Mouse (Mus musculus) heart, embryonic 14.5 days (tissue): Measurements from ENCODE around the gene Prickle2. TPM values are rescaled to one million over a fixed set of nuclear protein-coding genes. Genes with fewer than 3 reads are reported as not detected.

Experiments
- ATAC-seq: fragments of 200-750 bp; cut with Nextera tagmentation; 2 replicates; pipeline ENCODE4 v1.8.0; 2017; ENCODE audit warnings: low read depth, moderate TSS enrichment; ENCODE audit not compliant: insufficient number of reproducible peaks, insufficient read depth, low FRiP score
- H3K27ac ChIP-seq, 2 experiments: fragments of 200-500 bp in 1 of 2; fragments of 300-500 bp in 1 of 2; sonication (generic) in 1 of 2; replicated peaks in 1 of 2; 2 replicates each; pipeline ENCODE4 v1.5.1; 2012 to 2014; ENCODE audit warnings: low read depth in 2 of 2, low read length in 2 of 2, control low read depth in 1 of 2, mild to moderate bottlenecking in 1 of 2, mixed read lengths in 1 of 2; ENCODE audit not compliant: control insufficient read depth in 1 of 2, insufficient read depth in 1 of 2
- H3K27me3 ChIP-seq: fragments of 300-500 bp; sonication (generic); 2 replicates; pipeline ENCODE4 v1.6.1; 2014; ENCODE audit warnings: mild to moderate bottlenecking, low read length, control low read depth; ENCODE audit not compliant: control insufficient read depth, insufficient read depth
- H3K36me3 ChIP-seq: fragments of 300-500 bp; sonication (generic); 2 replicates; pipeline ENCODE4 v1.6.1; 2014; ENCODE audit warnings: mild to moderate bottlenecking, control low read depth, low read length, mixed read lengths; ENCODE audit not compliant: control insufficient read depth, insufficient read depth
- H3K4me1 ChIP-seq, 2 experiments: fragments of 200-500 bp in 1 of 2; fragments of 300-500 bp in 1 of 2; sonication (generic) in 1 of 2; 2 replicates each; pipeline ENCODE4 v1.6.1; 2012 to 2014; ENCODE audit warnings: low read length in 2 of 2, control low read depth in 1 of 2, mixed read lengths in 1 of 2; ENCODE audit not compliant: control insufficient read depth in 2 of 2, insufficient read depth in 2 of 2
- H3K4me2 ChIP-seq: fragments of 300-500 bp; sonication (generic); 2 replicates; pipeline ENCODE4 v1.6.1; 2014; ENCODE audit warnings: mild to moderate bottlenecking, low read length
- H3K4me3 ChIP-seq, 2 experiments: fragments of 200-500 bp in 1 of 2; fragments of 300-500 bp in 1 of 2; sonication (generic) in 1 of 2; 2 replicates each; pipeline ENCODE4 v1.5.1; 2012 to 2014; ENCODE audit warnings: low read length in 2 of 2, mild to moderate bottlenecking in 2 of 2, control low read depth in 1 of 2, low read depth in 1 of 2, moderate library complexity in 1 of 2; ENCODE audit not compliant: control insufficient read depth in 1 of 2, insufficient read depth in 1 of 2
- H3K9ac ChIP-seq: fragments of 300-500 bp; sonication (generic); 2 replicates; pipeline ENCODE4 v1.6.1; 2014; ENCODE audit warnings: mild to moderate bottlenecking, low read length
- H3K9me3 ChIP-seq: fragments of 300-500 bp; sonication (generic); 2 replicates; pipeline ENCODE4 v1.6.1; 2016; ENCODE audit warnings: low read length, control low read depth; ENCODE audit not compliant: control insufficient read depth
- WGBS: fragments of 180-500 bp; shearing (Covaris S2); extraction: QIAGEN DNeasy Blood & Tissue Kit; methylation state at CpG from one replicate; pipeline ENCODE4 v1.1.7; 2014; 5-methylcytosine and 5-hydroxymethylcytosine counted together
- polyA plus RNA-seq: library from polyadenylated mRNA; unstranded; fragments of >200 nt; fragmentation: Nextera tagmentation; extraction: Ambion mirVana; gene quantifications from 2 replicates; pipeline ENCODE4 v1.2.1, GENCODE M21; 2014

Prickle2 gene
- polyA plus RNA-seq, 1 experiment from 2014 or later: 5.8 TPM

- ATAC-seq: no peak
- no peak overlapping the region for H3K9ac ChIP-seq
- H3K27ac ChIP-seq: no peak overlapping the region
- no peak overlapping the region for H3K4me3 ChIP-seq
- H3K4me1 ChIP-seq: peaks cover 3 to 8% of the 10 kb centered on the region in 2 experiments
- no peaks in the 10 kb centered on the region for H3K9me3 ChIP-seq
- H3K27me3 ChIP-seq: no peaks in the 10 kb centered on the region
- no peaks in the 10 kb centered on the region for H3K36me3 ChIP-seq
- WGBS: 81% methylated on average over 3 of the region's 3 CpGs
- no peak overlapping the region for H3K4me2 ChIP-seq
Observed at GRCm38 (mm10) chr6:92667544-92667943, 38.4 kb downstream of the Prickle2 start.

- ATAC-seq: no peak
- Histone ChIP-seq H3K27me3 (no peaks in the 10 kb centered on the region), H3K9me3 (no peaks in the 10 kb centered on the region), H3K4me2 (no peak overlapping the region), H3K9ac (no peak overlapping the region), H3K4me1 (peaks cover 3 to 8% of the 10 kb centered on the region in 2 experiments), H3K27ac (no peak overlapping the region), H3K36me3 (no peaks in the 10 kb centered on the region), H3K4me3 (no peak overlapping the region)
- 0% methylated on average over 1 of the region's 1 CpGs for WGBS
Observed at GRCm38 (mm10) chr6:92665530-92665989, 40.4 kb downstream of the Prickle2 start.

GRCm38 (mm10) chr6:92663885-92664284 is 42.1 kb downstream of the Prickle2 start:
- ATAC-seq: no peak
- Histone ChIP-seq H3K4me1 (peaks cover 3 to 8% of the 10 kb centered on the region in 2 experiments), H3K9ac (no peak overlapping the region), H3K9me3 (no peaks in the 10 kb centered on the region), H3K27ac (no peak overlapping the region), H3K36me3 (no peaks in the 10 kb centered on the region), H3K4me3 (no peak overlapping the region), H3K27me3 (no peaks in the 10 kb centered on the region), H3K4me2 (no peak overlapping the region)
- WGBS: 91% methylated on average over 3 of the region's 3 CpGs

- WGBS: 69% methylated on average over 4 of the region's 4 CpGs
- ATAC-seq: no peak
Observed at GRCm38 (mm10) chr6:92663433-92663832, 42.5 kb downstream of the Prickle2 start.

GRCm38 (mm10) chr6:92649063-92649462 is 56.9 kb downstream of the Prickle2 start:
- ATAC-seq: no peak

More at GRCm38 (mm10) chr6:92663433-92663832, 42.5 kb downstream of the Prickle2 start:
- Histone ChIP-seq H3K27ac (no peak overlapping the region), H3K4me1 (peaks cover 3 to 8% of the 10 kb centered on the region in 2 experiments), H3K36me3 (no peaks in the 10 kb centered on the region), H3K9ac (no peak overlapping the region), H3K27me3 (no peaks in the 10 kb centered on the region), H3K9me3 (no peaks in the 10 kb centered on the region), H3K4me2 (no peak overlapping the region), H3K4me3 (no peak overlapping the region)

GRCm38 (mm10) chr6:92648571-92648970 is 57.4 kb downstream of the Prickle2 start:
- H3K4me1 ChIP-seq: no peaks in the 10 kb centered on the region
- H3K9me3 ChIP-seq: no peaks in the 10 kb centered on the region
- 47% methylated on average over 2 of the region's 2 CpGs for WGBS
- H3K36me3 ChIP-seq: no peaks in the 10 kb centered on the region
- no peak for ATAC-seq
- H3K27me3 ChIP-seq: no peaks in the 10 kb centered on the region
- no peak overlapping the region for H3K27ac ChIP-seq
- H3K4me2 ChIP-seq: no peak overlapping the region
- no peak overlapping the region for H3K9ac ChIP-seq
- H3K4me3 ChIP-seq: no peak overlapping the region

More at GRCm38 (mm10) chr6:92649063-92649462, 56.9 kb downstream of the Prickle2 start:
- no peaks in the 10 kb centered on the region for H3K36me3 ChIP-seq
- WGBS: 85% methylated on average over 1 of the region's 1 CpGs
- H3K4me1 ChIP-seq: no peaks in the 10 kb centered on the region
- no peaks in the 10 kb centered on the region for H3K9me3 ChIP-seq
- H3K27ac ChIP-seq: no peak overlapping the region
- no peaks in the 10 kb centered on the region for H3K27me3 ChIP-seq
- H3K4me2 ChIP-seq: no peak overlapping the region
- H3K9ac ChIP-seq: no peak overlapping the region
- no peak overlapping the region for H3K4me3 ChIP-seq

GRCm38 (mm10) chr6:92642929-92643328 is 63.0 kb downstream of the Prickle2 start:
- WGBS: 68% methylated on average over 1 of the region's 1 CpGs

GRCm38 (mm10) chr6:92641956-92642355 is 64.0 kb downstream of the Prickle2 start:
- Histone ChIP-seq H3K4me3 (no peak overlapping the region), H3K4me1 (no peaks in the 10 kb centered on the region), H3K27ac (no peak overlapping the region), H3K27me3 (no peaks in the 10 kb centered on the region), H3K9me3 (no peaks in the 10 kb centered on the region), H3K9ac (no peak overlapping the region), H3K4me2 (no peak overlapping the region), H3K36me3 (no peaks in the 10 kb centered on the region)
- no peak for ATAC-seq
- WGBS: 70% methylated on average over 7 of the region's 7 CpGs

More at GRCm38 (mm10) chr6:92642929-92643328, 63.0 kb downstream of the Prickle2 start:
- Histone ChIP-seq H3K9me3 (no peaks in the 10 kb centered on the region), H3K27ac (no peak overlapping the region), H3K4me3 (no peak overlapping the region), H3K4me2 (no peak overlapping the region), H3K4me1 (no peaks in the 10 kb centered on the region), H3K27me3 (no peaks in the 10 kb centered on the region), H3K9ac (no peak overlapping the region), H3K36me3 (no peaks in the 10 kb centered on the region)
- no peak for ATAC-seq
